Mouse (Mus musculus) bone marrow macrophage, adult 2 months (primary cell): ENCODE data around the gene Lmo7.

Source experiments
- CTCF ChIP-seq: IDR thresholded peaks from 2 replicates; pipeline ENCODE4 v1.5.1; 2012; ENCODE audit warnings: low read depth, mild to moderate bottlenecking, low read length, moderate library complexity
- POLR2A ChIP-seq: IDR thresholded peaks from 2 replicates; pipeline ENCODE4 v1.6.1; 2012; ENCODE audit warnings: mild to moderate bottlenecking, low read depth, low read length, borderline replicate concordance

DNA sequence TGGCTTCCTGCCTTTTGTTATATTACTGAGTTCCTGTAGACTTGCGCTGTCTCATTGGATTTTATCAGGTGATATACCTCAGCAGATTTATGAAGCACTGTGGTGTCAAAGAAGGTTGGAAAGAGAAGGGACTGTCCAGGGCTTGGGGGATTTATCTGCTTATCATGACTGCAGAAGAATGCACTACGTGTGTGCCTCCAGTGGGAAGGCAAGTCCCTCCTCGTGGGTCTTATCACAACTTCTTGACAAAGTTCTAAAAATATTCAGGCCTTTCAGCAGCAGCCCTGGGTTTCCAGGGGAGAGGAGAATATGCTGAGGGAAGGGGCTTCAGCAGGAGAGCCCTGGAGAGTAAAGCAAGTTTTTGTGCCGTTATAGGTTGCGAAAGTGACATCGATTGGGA is 154.0 kb downstream of the Lmo7 start:
- TF ChIP-seq CTCF (no peak), POLR2A (no peak)
